Mouse (Mus musculus): Measurements from ENCODE around the gene Wdr18. TPM values are rescaled to one million over a fixed set of nuclear protein-coding genes. Genes with fewer than 3 reads are reported as not detected.

Gene Wdr18
- polyA plus RNA-seq, 1 experiment from 2014 or later: 118 TPM

DNA sequence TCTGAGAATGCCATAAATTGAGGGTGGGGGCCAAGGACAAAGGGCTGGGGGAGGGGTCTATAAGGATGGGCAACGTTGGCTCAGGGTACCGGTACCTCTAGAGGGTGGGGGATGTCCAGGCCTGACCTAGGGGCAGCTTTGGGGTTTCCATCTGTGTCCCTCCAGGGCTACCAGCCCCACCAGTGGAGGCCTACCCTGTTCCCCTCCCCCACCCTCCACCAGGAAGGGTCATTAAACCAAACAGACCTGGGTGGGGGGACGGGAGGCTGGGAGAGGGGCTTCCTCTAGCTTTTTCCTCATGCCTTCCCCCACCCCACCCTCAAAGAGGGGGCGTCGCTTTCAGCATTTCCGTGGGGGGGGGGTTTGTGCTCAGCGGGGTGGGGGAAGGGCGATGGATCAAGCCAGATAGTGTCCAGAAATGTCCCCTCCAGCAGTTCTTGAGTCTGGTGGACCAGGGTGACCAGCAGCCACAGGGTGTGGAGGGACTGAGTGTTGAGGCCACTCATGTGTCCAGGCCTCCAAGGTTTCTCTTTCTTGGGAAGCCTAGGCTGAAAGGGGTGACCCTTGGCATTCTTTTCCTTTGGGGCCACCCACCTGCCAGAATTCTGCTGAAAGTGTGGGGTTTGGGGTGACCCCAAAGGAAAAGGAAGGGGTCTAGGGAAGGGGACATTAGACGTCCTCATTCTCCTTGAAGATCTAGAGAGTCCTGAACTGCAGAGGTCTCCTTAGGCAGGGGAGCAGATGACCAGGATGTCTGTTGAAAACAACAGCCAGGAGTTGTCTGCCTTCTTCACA is 30.8 kb upstream of the Wdr18 start:
- ATAC-seq (ENCODE audit: insufficient number of reproducible peaks, insufficient read depth, low FRiP score, low TSS enrichment): no peak
- no peaks in the 10 kb centered on the region for H3K9me3 ChIP-seq
- peak overlapping the region; percentile 96 for H3K4me3 ChIP-seq
- H3K4me2 ChIP-seq (replicated peaks): peak overlapping the region; percentile 86
- no peaks in the 10 kb centered on the region; the same call in 1 of the 2 replicates for H3K27me3 ChIP-seq
- H3K4me1 ChIP-seq: peaks cover 56% of the 10 kb centered on the region
- H3K9ac ChIP-seq: peak overlapping the region; percentile 91; the same call in 1 of the 2 replicates
- H3K27ac ChIP-seq: peak overlapping the region; percentile 97
- 13% methylated on average over 9 of the region's 9 CpGs for WGBS
- H3K36me3 ChIP-seq: peaks cover 32% of the 10 kb centered on the region

GRCm38 (mm10) chr10:79929967-79930825 is 29.8 kb upstream of the Wdr18 start:
- no peak overlapping the region for H3K4me2 ChIP-seq (replicated peaks)
- H3K4me3 ChIP-seq: no peak overlapping the region

DNA sequence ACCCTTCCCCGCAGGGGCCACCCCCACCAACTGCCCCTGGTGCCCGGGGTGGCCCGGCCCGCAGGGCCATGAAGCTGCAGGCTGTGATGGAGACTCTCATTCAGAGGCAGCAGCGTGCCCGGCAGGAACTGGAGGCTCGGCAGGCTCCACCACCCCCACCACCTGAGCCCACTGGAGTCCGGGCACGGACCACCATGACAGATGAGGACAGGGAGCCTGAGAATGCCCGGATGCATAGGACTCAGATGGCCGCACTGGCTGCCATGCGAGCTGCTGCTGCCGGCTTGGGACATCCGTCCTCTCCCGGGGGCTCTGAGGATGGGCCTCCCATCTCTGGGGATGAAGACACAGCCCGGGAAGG is 29.1 kb upstream of the Wdr18 start:
- no peak overlapping the region for H3K4me3 ChIP-seq
- no peaks in the 10 kb centered on the region for H3K27me3 ChIP-seq
- H3K9me3 ChIP-seq: no peaks in the 10 kb centered on the region
- no peak overlapping the region for H3K4me2 ChIP-seq (replicated peaks)
- H3K9ac ChIP-seq: 0 out of 2 replicates have a peak overlapping the region, but pooled peaks have one; percentile 7
- 87% methylated on average over 16 of the region's 16 CpGs for WGBS
- no peak for ATAC-seq (ENCODE audit: insufficient number of reproducible peaks, insufficient read depth, low FRiP score, low TSS enrichment)
- peaks cover 49% of the 10 kb centered on the region for H3K4me1 ChIP-seq
- H3K36me3 ChIP-seq: peaks cover 38% of the 10 kb centered on the region
- H3K27ac ChIP-seq: no peak overlapping the region

More at GRCm38 (mm10) chr10:79929967-79930825, 29.8 kb upstream of the Wdr18 start:
- Histone ChIP-seq H3K9me3 (no peaks in the 10 kb centered on the region), H3K36me3 (peaks cover 38% of the 10 kb centered on the region), H3K27ac (0 out of 2 replicates have a peak overlapping the region, but pooled peaks have one; percentile 97), H3K27me3 (no peaks in the 10 kb centered on the region), H3K9ac (0 out of 2 replicates have a peak overlapping the region, but pooled peaks have one; percentile 7), H3K4me1 (peaks cover 53% of the 10 kb centered on the region)
- ATAC-seq (ENCODE audit: insufficient number of reproducible peaks, insufficient read depth, low FRiP score, low TSS enrichment): no peak
- 88% methylated on average over 18 of the region's 18 CpGs for WGBS

- 0 out of 2 replicates have a peak overlapping the region, but pooled peaks have one; percentile 0 for H3K4me3 ChIP-seq
- H3K4me1 ChIP-seq: peaks cover 48% of the 10 kb centered on the region
- WGBS: 79% methylated on average over 9 of the region's 9 CpGs
- peak overlapping the region; percentile 70 for H3K27ac ChIP-seq
- H3K36me3 ChIP-seq: peaks cover 47% of the 10 kb centered on the region
- no peaks in the 10 kb centered on the region for H3K9me3 ChIP-seq
- H3K4me2 ChIP-seq (replicated peaks): no peak overlapping the region
- H3K27me3 ChIP-seq: no peaks in the 10 kb centered on the region
- ATAC-seq (ENCODE audit: insufficient number of reproducible peaks, insufficient read depth, low FRiP score, low TSS enrichment): no peak
- H3K9ac ChIP-seq: no peak overlapping the region
Observed at GRCm38 (mm10) chr10:79931797-79932196, 28.2 kb upstream of the Wdr18 start.

DNA sequence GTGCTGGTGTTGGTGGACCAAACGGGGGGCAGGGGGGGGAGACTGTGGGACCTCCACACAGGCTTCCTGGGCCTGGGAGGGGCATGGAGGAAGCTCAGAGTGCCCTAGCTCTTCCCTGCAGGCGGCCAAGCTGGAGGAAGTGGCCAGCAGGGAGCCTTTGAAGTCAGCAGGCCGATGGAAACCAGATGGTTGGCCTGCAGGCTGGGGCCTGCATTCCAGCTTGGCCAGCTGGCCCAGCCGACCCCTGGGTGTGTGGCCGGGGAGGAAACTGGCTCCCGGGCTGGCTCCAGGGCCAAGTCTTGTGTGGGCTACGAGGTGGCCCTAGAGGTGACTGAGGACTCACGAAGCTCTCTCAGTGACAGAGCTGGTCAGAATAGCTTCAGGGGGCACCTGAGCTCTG is 27.2 kb upstream of the Wdr18 start:
- peak overlapping the region; percentile 15; the same call in 1 of the 2 replicates for H3K4me2 ChIP-seq (replicated peaks)
- peaks cover 57% of the 10 kb centered on the region for H3K36me3 ChIP-seq
- H3K4me3 ChIP-seq: no peak overlapping the region
- peak overlapping the region; percentile 70 for H3K27ac ChIP-seq
- H3K9ac ChIP-seq: no peak overlapping the region; the same call in 1 of the 2 replicates
- H3K9me3 ChIP-seq: no peaks in the 10 kb centered on the region
- no peak for ATAC-seq (ENCODE audit: insufficient number of reproducible peaks, insufficient read depth, low FRiP score, low TSS enrichment)
- H3K27me3 ChIP-seq: no peaks in the 10 kb centered on the region
- 9% methylated on average over 8 of the region's 8 CpGs for WGBS
- peaks cover 54% of the 10 kb centered on the region for H3K4me1 ChIP-seq

GRCm38 (mm10) chr10:79933145-79933679 is 26.7 kb upstream of the Wdr18 start:
- Histone ChIP-seq H3K27me3 (no peaks in the 10 kb centered on the region), H3K36me3 (peaks cover 61% of the 10 kb centered on the region), H3K9me3 (no peaks in the 10 kb centered on the region), H3K4me1 (peaks cover 54% of the 10 kb centered on the region), H3K9ac (no peak overlapping the region), H3K27ac (peak overlapping the region; percentile 70; the same call in 1 of the 2 replicates), H3K4me3 (no peak overlapping the region), H3K4me2 (replicated peaks) (peak overlapping the region; percentile 15; the same call in 1 of the 2 replicates)
- WGBS: 54% methylated on average over 9 of the region's 9 CpGs
- ATAC-seq (ENCODE audit: insufficient number of reproducible peaks, insufficient read depth, low FRiP score, low TSS enrichment): no peak

GRCm38 (mm10) chr10:79933861-79934260 is 26.1 kb upstream of the Wdr18 start:
- Histone ChIP-seq H3K9me3 (no peaks in the 10 kb centered on the region), H3K4me1 (peaks cover 47% of the 10 kb centered on the region), H3K27me3 (no peaks in the 10 kb centered on the region), H3K9ac (no peak overlapping the region), H3K27ac (no peak overlapping the region; the same call in 1 of the 2 replicates), H3K36me3 (peaks cover 62% of the 10 kb centered on the region), H3K4me3 (no peak overlapping the region), H3K4me2 (replicated peaks) (no peak overlapping the region)
- 55% methylated on average over 6 of the region's 6 CpGs for WGBS
- no peak for ATAC-seq (ENCODE audit: insufficient number of reproducible peaks, insufficient read depth, low FRiP score, low TSS enrichment)

DNA sequence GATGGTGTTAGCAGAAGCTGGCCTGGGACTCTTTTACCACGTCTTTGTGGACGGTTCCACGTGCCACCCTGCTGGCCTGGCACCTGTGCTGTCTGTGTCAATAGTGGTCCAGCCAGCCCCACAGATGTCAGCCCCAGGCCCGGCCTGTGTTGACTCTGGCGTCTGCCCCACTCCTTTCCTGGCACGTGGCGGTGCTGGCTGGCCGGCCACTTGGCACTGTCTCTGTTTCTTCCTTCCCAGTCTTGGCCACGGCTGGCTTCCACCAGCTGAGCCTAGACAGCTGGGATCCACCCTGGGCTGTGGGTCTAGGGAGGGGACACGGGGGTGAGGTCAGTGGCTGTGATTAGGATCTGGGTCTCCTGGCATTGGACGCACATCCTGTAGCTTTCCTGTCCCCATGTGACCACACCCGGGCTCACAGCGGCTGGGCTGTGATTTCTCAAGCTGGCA is 25.7 kb upstream of the Wdr18 start:
- Histone ChIP-seq H3K36me3 (peaks cover 62% of the 10 kb centered on the region), H3K9me3 (no peaks in the 10 kb centered on the region), H3K27ac (no peak overlapping the region; the same call in 1 of the 2 replicates), H3K9ac (no peak overlapping the region), H3K27me3 (no peaks in the 10 kb centered on the region), H3K4me1 (peaks cover 43% of the 10 kb centered on the region), H3K4me3 (no peak overlapping the region), H3K4me2 (replicated peaks) (no peak overlapping the region)
- 71% methylated on average over 13 of the region's 13 CpGs for WGBS
- ATAC-seq (ENCODE audit: insufficient number of reproducible peaks, insufficient read depth, low FRiP score, low TSS enrichment): no peak

DNA sequence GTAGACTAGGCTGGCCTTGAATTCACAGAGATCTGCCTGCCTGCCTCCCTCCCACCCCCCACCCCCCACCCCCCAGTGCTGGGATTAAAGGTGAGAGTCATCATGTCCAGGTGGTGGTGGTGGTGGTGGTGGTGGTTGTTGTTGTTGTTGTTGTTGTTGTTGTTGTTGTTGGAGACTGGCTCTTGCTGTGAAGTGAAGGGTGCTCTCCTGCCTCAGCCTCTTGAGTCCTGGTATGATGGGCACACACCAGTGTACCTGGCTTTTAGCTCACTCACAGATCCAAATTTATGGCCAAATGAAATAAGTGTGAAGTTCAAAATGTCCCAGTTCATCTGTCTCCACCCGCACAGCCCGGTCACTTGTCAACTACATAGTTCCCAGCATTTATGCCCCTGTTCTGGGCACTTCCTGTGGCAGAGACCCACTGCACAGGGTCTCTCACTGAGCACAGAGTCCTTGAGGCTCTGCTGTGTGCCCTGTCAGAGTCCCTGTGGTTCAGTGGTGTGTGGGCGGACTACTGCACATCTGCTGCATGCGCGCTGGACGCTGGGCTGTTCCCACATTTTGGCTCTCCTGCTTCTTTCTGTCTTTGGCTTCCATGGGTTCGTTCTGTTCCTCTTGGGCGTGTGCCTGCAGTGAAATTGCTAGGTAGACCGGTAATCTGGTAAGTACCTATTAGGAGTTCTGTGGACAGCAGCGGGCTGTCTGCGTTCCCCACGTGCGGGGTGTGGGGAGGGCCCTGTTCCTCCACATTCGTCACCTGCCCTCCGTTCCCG is 25.0 kb upstream of the Wdr18 start:
- Histone ChIP-seq H3K4me2 (replicated peaks) (no peak overlapping the region), H3K27ac (no peak overlapping the region; the same call in 1 of the 2 replicates), H3K9me3 (no peaks in the 10 kb centered on the region), H3K27me3 (no peaks in the 10 kb centered on the region), H3K4me1 (peaks cover 37% of the 10 kb centered on the region), H3K4me3 (no peak overlapping the region), H3K9ac (no peak overlapping the region), H3K36me3 (peaks cover 65% of the 10 kb centered on the region)
- 84% methylated on average over 16 of the region's 16 CpGs for WGBS
- ATAC-seq (ENCODE audit: insufficient number of reproducible peaks, insufficient read depth, low FRiP score, low TSS enrichment): no peak

- Histone ChIP-seq H3K27me3 (no peaks in the 10 kb centered on the region), H3K36me3 (peaks cover 64% of the 10 kb centered on the region), H3K9ac (no peak overlapping the region), H3K4me2 (replicated peaks) (no peak overlapping the region), H3K9me3 (no peaks in the 10 kb centered on the region), H3K4me1 (peaks cover 37% of the 10 kb centered on the region), H3K4me3 (no peak overlapping the region), H3K27ac (no peak overlapping the region)
- 58% methylated on average over 10 of the region's 10 CpGs for WGBS
- ATAC-seq (ENCODE audit: insufficient number of reproducible peaks, insufficient read depth, low FRiP score, low TSS enrichment): no peak
Observed at GRCm38 (mm10) chr10:79936284-79936910, 23.6 kb upstream of the Wdr18 start.
